Mouse (Mus musculus) left cerebral cortex, postnatal 10 days (tissue): ENCODE measurements at regions not wholly inside any gene's neighbourhood (a gene's known extent, or its start where the extent isn't known, plus 50 kb on each side); places are given as distances from the start of the nearest gene placed in this dataset.

Experiments used
- DNase-seq, 2 experiments: peaks; one replicate each; pipeline ENCODE4 v3.0.0; 2021 to 2022; ENCODE audit warnings: low spot score in 2 of 2, mixed read lengths in 1 of 2; ENCODE audit errors: extremely low spot score in 1 of 2
- intact Hi-C: fragments of 180-260 bp; cut with DNase I; formaldehyde crosslinking; loops from one replicate; pipeline ENCODE4 v1.15.1; 2025

GRCm38 (mm10) chr9:61826415-61826814 lies 87.9 kb downstream of the Rplp1 start:
- intact Hi-C loops = loop anchor here (5.0 kb wide), 1 partner anchor 109 kb away; no protein-coding TSS in a partner anchor
- DNase-seq = no peak

GRCm38 (mm10) chr9:61825804-61826203 lies 88.5 kb downstream of the Rplp1 start:
- no peak for DNase-seq
- intact Hi-C loops = loop anchor here (5.0 kb wide), 1 partner anchor 109 kb away; no protein-coding TSS in a partner anchor

GRCm38 (mm10) chr9:61819836-61820235 lies 94.5 kb downstream of the Rplp1 start:
- intact Hi-C loops = no loop called here
- DNase-seq = no peak

GRCm38 (mm10) chr9:61816589-61817179 lies 97.7 kb downstream of the Rplp1 start:
- no peak for DNase-seq
- intact Hi-C loops = no loop called here

- intact Hi-C loops = no loop called here
- DNase-seq = no peak
Measured at GRCm38 (mm10) chr9:61815995-61816394, 98.3 kb downstream of the Rplp1 start.

GRCm38 (mm10) chr9:61813291-61813690 lies 101.1 kb downstream of the Rplp1 start:
- no peak for DNase-seq
- intact Hi-C loops = no loop called here

- intact Hi-C loops = no loop called here
- no peak for DNase-seq
Measured at GRCm38 (mm10) chr9:61812315-61812714, 102.0 kb downstream of the Rplp1 start.

- no peak for DNase-seq
- intact Hi-C loops = no loop called here
Measured at GRCm38 (mm10) chr9:61810456-61810855, 103.9 kb downstream of the Rplp1 start.

DNA sequence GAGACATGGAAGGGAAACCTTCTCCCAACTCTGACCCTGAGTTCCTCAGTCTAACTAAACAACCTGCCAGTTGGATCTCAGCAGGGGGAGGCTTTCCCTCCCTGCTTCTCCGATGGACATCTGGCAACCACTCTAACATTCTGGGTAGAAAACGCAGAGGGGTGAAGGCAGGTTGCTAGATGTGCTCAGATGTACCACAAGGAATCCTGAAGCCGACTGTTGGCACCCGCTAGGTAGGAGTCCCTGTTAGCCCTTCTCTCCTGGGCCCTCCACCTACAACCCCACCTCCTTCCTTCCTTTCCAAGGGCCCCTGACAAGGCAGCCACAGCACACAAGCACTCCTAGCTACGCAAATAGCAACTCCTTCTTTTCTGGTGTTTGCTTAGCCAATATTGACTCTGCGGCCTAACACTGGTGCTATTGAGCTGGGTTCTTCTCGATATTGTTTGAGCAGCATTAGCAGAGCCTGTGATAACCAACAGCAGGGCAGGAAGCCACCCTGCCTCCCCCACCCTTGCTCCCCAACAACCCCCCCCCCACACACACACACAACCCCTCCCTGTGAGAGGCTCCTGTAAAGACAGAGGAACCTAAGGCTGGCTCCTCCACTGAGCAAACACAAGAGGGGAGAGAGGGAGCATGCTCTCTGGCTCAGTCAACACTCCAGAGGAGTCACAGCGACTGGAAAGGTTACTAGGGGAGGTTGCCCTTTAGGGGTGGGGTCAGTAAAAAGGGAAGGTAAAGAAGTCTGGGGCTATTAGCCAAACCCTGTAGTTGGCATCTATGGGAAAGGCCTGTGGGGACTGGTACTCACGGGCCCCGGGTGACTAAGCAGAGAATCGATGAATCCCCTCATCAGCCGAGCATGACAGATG lies 105.8 kb downstream of the Rplp1 start:
- intact Hi-C loops = no loop called here
- no peak for DNase-seq

GRCm38 (mm10) chr9:61805971-61806370 lies 108.4 kb downstream of the Rplp1 start:
- no peak for DNase-seq
- intact Hi-C loops = no loop called here

- intact Hi-C loops = no loop called here
- no peak for DNase-seq
Measured at GRCm38 (mm10) chr9:61803555-61803954, 110.8 kb downstream of the Rplp1 start.

DNA sequence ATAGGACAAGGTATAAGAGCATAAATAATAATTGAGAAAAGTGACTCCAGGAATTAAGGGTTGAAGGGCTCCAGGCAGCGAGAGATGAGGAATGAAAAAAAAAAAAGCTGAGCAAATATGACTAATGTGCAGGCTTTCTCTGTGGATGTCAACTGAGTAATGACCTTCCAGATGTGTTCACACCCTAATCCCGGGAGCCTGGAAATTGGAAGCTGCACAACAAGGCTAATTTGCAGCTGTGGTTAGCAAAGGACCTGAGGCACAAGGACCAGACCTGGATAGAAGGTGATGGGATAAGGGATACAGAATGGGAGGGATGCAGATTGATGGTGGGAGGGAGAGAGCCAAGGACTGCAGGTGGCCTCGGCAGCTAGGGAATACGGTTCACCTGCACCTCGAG lies 111.6 kb downstream of the Rplp1 start:
- DNase-seq = no peak
- intact Hi-C loops = no loop called here

DNA sequence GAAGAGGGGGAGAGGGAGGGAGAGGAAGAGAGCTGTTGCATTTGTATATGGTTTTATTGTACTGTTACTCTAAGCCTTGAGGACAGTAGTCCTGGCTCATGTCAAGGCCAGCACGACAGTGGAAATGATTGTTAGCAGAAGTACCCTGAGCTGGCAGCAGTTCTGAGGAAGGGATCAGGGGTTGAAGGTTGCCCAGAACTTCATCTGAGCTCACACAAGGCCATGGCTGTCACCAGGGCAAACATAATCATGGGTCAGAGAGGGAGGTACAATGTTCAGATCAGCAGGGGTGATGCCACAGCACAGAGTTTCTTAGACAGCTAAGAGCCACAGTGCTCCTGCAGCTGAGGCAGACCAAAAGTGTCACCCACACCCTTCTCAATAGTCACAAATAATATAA lies 114.8 kb downstream of the Rplp1 start:
- intact Hi-C loops = no loop called here
- no peak for DNase-seq

- intact Hi-C loops = no loop called here
- no peak for DNase-seq
Measured at GRCm38 (mm10) chr9:61795910-61796309, 118.4 kb downstream of the Rplp1 start.

DNA sequence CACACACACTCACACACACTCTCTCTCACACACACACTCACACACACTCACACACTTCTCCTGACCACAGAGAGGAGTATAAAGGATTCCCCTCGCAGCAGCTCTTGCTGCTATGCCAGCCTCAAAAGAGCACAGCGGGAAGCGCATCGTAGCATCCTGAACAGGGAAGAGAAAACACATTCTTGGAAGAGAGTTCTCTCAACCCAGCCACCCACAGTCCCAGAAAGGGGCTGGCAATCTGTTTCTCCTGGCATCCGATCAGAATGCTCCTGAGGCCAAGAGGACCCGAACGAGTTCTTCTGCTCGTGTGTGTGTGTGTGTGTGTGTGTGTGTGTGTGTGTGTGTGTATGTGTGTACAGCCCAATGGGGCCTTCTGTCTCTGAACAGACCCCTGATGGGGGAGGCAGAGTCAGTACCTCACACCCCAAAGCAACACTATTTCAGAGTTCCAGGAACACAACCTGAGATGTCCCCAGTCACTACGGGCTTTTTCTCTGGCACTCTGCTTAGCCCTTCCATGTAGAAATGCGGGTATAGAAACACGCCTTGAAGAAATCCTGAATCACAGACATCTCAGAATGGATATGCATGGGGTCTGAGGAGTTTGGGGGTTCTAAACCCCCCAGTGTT lies 122.8 kb downstream of the Rplp1 start:
- intact Hi-C loops = no loop called here
- peak; percentile 64 to 80 for DNase-seq

GRCm38 (mm10) chr9:61790849-61791248 lies 123.5 kb downstream of the Rplp1 start:
- intact Hi-C loops = no loop called here
- DNase-seq = no peak

DNA sequence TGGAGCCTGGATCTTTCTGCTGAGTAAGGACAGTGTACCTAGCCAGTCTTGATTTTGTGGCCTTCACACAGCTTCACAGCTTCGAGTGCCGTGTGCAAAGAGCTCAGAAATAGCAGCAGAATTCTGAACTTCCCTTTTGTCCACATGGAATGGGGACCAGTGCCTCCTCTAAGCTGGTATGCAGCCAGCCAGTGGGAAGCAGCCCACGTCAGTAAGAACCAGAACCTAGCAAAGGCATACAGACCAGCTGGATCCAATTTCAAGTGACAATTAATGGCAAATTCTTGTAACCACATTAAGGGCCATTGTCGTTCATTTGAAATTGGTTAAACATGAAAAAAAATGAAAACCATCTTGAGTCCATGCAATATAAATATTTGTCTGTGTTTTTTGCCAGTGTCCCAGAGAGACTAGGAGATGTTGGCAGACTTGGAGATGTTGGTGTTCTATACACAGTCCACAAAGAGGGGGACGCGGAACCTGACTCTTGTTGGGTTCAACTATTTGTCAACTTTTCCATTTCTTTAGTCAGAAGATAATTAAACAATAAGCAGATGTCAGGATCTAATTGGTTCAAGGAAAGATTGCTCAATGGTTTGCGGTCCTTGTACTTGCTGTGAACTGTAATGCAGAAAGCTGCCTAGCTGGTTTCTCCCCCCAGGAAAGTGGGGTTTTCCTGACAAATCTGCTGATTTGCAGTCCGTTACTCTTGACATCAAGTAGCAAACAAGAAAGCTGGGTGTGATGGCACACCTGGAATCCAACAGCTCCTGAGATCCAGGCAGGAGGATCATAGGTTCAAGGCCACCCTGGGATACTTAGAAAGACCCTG lies 125.1 kb downstream of the Rplp1 start:
- intact Hi-C loops = no loop called here
- DNase-seq = no peak

DNA sequence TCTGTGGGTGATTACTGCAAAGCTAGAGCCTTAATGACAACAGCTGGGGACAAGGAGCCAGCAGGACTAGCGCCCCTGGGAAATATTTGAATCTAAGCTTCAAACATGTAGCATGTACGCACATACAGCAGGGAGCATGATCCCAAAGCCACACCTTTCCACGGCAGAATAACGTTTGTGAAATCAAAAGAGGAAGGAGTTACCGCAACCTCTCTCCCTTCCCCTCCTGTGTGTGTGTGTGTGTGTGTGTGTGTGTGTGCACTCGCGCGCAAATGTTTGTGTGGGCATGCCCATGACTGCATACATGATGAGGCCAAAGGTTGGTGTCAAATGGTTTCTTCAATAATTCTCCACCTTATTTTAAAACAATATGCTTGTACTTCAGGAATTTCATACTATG lies 132.9 kb downstream of the Rplp1 start:
- DNase-seq = no peak
- intact Hi-C loops = no loop called here
